Mouse (Mus musculus) CD4-positive naive resting alpha-beta T cell, adult 57 days (primary cell): ENCODE data around the gene Smap2. TPM values are rescaled to one million over a fixed set of nuclear protein-coding genes. Genes with fewer than 3 reads are reported as not detected.

Source experiments
- total RNA-seq: library from RNA; stranded (reverse); gene quantifications from one replicate; pipeline ENCODE4 v1.2.4, GENCODE M21; 2023

Gene Smap2
- 160 TPM for total RNA-seq

GRCm38 (mm10) chr4:121016928-121017657, at the start of gene Smap2:
Gene Smap2 (minus strand): TSS chr4:121017247.

DNA sequence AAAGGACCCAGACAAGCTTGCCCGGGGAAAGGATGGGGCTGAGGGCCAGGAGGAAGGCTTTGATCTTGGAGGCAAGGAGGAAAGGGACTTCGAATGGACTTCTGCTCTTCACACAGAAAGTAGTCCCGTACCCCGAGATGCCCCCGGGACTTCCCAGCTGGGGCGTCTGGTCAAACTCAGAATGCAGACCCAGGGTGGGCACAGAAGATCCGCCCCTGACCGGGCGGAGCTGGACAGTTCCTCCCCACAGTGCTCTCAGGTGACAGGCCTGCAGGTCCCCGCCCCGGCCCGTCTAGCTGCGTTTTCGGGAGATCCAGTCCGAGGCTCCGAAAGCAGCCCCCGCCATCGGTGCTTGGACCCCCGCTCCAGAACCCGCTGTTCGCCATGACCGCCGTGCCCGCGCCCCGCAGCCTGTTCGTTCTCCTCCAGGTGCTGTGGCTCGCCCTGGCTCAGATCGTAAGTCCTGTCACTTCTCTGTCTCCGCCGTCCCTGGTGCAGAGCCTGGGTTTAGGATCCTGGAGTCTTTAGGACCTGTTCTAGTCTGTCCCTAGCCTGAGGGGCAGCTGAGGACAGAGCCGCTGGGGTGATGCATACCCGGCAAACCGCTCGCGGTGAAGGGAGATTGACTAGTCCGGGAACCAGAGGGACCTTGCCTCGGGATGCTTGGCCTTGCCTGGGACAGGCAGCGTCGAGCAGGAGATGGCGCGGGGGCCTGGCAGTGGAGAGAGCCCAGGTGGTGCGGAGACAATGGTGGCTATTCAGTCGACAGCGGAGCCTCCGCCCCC, 22.5 kb upstream of the Smap2 start, which contains the start of gene Col9a2:
TSS of gene Col9a2 (plus strand) at position 55 of the 785 bp plus-strand sequence.

DNA sequence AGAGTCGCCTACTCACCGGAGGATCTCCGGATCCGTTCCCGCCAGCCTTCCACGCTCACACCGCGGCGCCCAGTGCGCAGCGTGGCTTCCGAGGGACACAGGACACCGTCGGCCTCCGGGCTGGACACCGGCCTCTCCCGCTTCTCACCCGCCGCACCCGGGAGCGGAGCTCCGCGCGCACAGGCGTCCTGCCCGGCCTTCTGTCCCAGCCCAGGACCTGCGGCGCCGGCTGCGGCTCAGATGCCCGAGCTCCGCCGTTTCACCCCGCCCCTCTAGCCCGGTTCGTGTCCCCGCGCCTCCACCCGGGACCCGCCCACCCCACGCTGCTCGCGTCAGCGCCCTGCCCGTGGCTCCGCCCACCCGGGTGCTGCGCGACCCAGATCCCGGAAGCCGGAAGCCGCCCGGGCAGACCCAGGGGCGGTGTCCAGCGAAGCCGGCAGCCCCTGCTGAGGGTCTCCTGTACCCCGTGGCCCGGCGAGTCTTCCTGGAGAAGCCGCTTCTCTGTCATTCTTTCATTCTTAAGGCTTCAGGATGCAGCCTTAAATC, 65.5 kb downstream of the Smap2 start, which contains the start of gene Zfp69:
TSS of gene Zfp69 (minus strand) at position 272 of the 546 bp plus-strand sequence.

GRCm38 (mm10) chr4:120924554-120925299, 92.3 kb downstream of the Smap2 start, which contains the start of gene Exo5:
Gene Exo5 (minus strand): TSS chr4:120925017.

Other genes starting within 250 kb of the Smap2 start
- gene Nfyc, start 185.7 kb downstream of the Smap2 start, total RNA-seq: 107 TPM
- 3.8 TPM for gene Rims3, start 162.4 kb downstream of the Smap2 start, total RNA-seq
- gene Exo5, start 92.2 kb downstream of the Smap2 start, total RNA-seq: 9.3 TPM
- 5.3 TPM for gene Zfp69, start 65.5 kb downstream of the Smap2 start, total RNA-seq
- not detected for gene Col9a2, start 22.1 kb upstream of the Smap2 start, total RNA-seq
- gene Zmpste24, start 81.0 kb upstream of the Smap2 start, total RNA-seq: 27.5 TPM
- gene Tmco2, start 92.0 kb upstream of the Smap2 start, total RNA-seq: not detected
- gene Rlf, start 197.8 kb upstream of the Smap2 start, total RNA-seq: 67.4 TPM